Mouse (Mus musculus): ENCODE measurements around the gene Pigu. TPM values are rescaled to one million over a fixed set of nuclear protein-coding genes. Genes with fewer than 3 reads are reported as not detected.

Pigu gene
- 36.9 and 39.9 TPM in 2 replicates for polyA plus RNA-seq (2012; rRNA removed)

DNA sequence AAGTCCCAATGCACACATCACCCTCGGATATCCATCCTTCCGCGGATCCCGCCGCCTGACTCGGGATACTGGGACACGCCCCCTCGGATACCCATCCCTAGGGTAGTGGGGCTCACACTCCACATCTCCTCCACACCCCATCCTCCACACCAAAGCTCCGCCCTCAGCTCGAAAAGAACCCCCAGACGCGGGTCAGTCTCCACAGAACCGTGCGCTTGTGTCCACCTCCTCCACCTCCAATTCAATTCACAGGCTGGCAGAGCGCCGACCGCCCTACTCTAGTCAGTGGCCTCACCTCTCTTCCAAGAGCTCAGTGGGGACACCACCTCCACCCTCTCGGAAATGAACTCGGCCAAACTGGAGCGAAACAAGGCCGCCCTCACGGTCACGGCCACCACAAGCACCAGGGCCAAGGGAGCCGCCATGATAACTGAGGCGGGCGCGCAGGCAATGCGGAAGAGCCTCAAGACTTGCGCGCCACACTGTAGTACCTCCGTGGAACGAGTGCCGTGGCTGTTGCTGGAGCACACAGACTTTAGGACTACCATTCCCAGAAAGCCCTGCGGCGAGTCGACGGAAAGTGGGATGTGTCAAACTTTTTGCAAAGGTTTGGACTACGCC lies at the start of gene Pigu:
TSS of gene Pigu (minus strand) at position 460 of the 621 bp plus-strand sequence.
- Histone ChIP-seq H3K4me1 (ENCODE audit: control insufficient read depth, insufficient read depth, low read length) (no peaks in the 10 kb centered on the region), H3K4me3 (ENCODE audit: insufficient read depth, low read length) (peak within 1 kb of the TSS; percentile 87), H3K27ac (ENCODE audit: insufficient read depth, low read length) (no peak within 1 kb of the TSS)
- TF ChIP-seq CTCF (IDR thresholded peaks at IDR 0.05; ENCODE audit: extremely low read depth, insufficient read depth, low read length) (no peak), POLR2A (IDR thresholded peaks at IDR 0.05; ENCODE audit: extremely low read depth, insufficient read depth, low read length) (peak; percentile 95)

DNA sequence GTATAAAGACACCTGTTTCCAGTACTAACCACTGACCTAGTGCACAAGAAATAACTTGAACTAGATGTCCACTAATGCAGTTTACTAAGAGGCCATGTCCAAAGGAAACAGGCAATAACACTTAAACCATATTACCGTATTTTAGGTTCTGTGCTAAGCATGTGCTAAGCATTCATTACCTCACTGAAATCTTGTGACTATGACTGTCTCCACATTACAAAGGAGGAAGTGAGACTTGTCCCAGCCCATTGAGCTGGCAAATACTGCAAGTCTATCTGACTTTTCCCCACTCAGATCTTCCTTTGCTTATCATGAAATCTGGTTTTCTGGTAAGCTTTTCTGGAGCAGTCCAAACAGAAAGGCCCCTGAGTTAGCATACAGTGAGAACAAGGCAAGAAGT lies 47.4 kb upstream of the Pigu start:
- Histone ChIP-seq H3K4me3 (ENCODE audit: insufficient read depth, low read length) (no peak overlapping the region), H3K27ac (ENCODE audit: insufficient read depth, low read length) (no peak overlapping the region), H3K4me1 (ENCODE audit: control insufficient read depth, insufficient read depth, low read length) (no peaks in the 10 kb centered on the region)
- TF ChIP-seq CTCF (IDR thresholded peaks at IDR 0.05; ENCODE audit: extremely low read depth, insufficient read depth, low read length) (no peak), POLR2A (IDR thresholded peaks at IDR 0.05; ENCODE audit: extremely low read depth, insufficient read depth, low read length) (no peak)

DNA sequence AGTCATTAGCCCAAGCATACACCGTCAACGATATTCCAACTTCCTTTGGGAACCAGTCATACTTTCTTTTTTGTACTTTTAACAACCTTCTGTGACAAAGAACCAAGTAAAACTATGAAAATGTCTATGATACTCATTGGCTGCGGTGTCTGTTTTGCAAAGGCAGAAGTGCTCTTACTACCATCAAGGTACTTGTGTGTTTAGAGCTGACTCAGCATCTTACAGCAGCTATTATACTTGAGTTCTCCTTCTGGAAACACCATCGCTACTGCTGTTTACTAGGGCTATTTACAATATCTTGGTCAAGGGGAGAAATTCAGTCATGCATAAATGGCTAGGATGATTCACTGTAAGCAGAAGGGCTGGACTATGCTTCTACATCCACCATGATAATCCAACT lies 44.7 kb upstream of the Pigu start:
- no peak for TF ChIP-seq CTCF (IDR thresholded peaks at IDR 0.05; ENCODE audit: extremely low read depth, insufficient read depth, low read length)
- TF ChIP-seq POLR2A (IDR thresholded peaks at IDR 0.05; ENCODE audit: extremely low read depth, insufficient read depth, low read length) = no peak

GRCm38 (mm10) chr2:155400276-155400675 lies 43.0 kb upstream of the Pigu start:
- no peak overlapping the region for H3K4me3 ChIP-seq (ENCODE audit: insufficient read depth, low read length)
- no peaks in the 10 kb centered on the region for H3K4me1 ChIP-seq (ENCODE audit: control insufficient read depth, insufficient read depth, low read length)
- TF ChIP-seq POLR2A (IDR thresholded peaks at IDR 0.05; ENCODE audit: extremely low read depth, insufficient read depth, low read length) (no peak), CTCF (IDR thresholded peaks at IDR 0.05; ENCODE audit: extremely low read depth, insufficient read depth, low read length) (no peak)
- H3K27ac ChIP-seq (ENCODE audit: insufficient read depth, low read length) = no peak overlapping the region

More for the DNA sequence above, 44.7 kb upstream of the Pigu start:
- Histone ChIP-seq H3K4me3 (ENCODE audit: insufficient read depth, low read length) (no peak overlapping the region), H3K4me1 (ENCODE audit: control insufficient read depth, insufficient read depth, low read length) (no peaks in the 10 kb centered on the region), H3K27ac (ENCODE audit: insufficient read depth, low read length) (no peak overlapping the region)

- TF ChIP-seq CTCF (IDR thresholded peaks at IDR 0.05; ENCODE audit: extremely low read depth, insufficient read depth, low read length) = no peak
- H3K4me1 ChIP-seq (ENCODE audit: control insufficient read depth, insufficient read depth, low read length) = no peaks in the 10 kb centered on the region
- H3K4me3 ChIP-seq (ENCODE audit: insufficient read depth, low read length) = no peak overlapping the region
- no peak overlapping the region for H3K27ac ChIP-seq (ENCODE audit: insufficient read depth, low read length)
These were observed 37.4 kb upstream of the Pigu start for GRCm38 (mm10) chr2:155394586-155394985.

DNA sequence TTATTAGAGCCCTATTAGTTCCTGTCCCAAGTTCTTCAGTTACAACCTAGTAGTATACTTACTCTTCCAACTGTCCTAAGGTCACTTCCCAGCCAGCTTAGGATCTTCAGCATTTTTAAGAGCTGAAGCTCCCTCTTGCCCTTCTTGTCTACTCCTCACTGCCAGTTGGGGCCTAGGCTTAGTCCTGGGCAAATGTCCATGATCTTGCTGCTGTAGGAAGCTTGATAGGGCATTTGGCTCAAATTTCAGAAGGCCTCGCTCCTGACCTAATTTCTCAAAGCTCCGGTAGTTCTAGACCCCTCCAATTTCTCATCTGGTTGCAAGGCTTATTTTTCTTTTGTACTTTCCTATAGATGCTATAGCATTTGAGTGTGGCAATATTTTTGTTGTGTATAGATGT lies 31.3 kb upstream of the Pigu start:
- TF ChIP-seq POLR2A (IDR thresholded peaks at IDR 0.05; ENCODE audit: extremely low read depth, insufficient read depth, low read length) (no peak), CTCF (IDR thresholded peaks at IDR 0.05; ENCODE audit: extremely low read depth, insufficient read depth, low read length) (no peak)
- no peak overlapping the region for H3K4me3 ChIP-seq (ENCODE audit: insufficient read depth, low read length)
- H3K27ac ChIP-seq (ENCODE audit: insufficient read depth, low read length) = no peak overlapping the region
- H3K4me1 ChIP-seq (ENCODE audit: control insufficient read depth, insufficient read depth, low read length) = peaks cover 4% of the 10 kb centered on the region; the same call in 1 of the 2 replicates

DNA sequence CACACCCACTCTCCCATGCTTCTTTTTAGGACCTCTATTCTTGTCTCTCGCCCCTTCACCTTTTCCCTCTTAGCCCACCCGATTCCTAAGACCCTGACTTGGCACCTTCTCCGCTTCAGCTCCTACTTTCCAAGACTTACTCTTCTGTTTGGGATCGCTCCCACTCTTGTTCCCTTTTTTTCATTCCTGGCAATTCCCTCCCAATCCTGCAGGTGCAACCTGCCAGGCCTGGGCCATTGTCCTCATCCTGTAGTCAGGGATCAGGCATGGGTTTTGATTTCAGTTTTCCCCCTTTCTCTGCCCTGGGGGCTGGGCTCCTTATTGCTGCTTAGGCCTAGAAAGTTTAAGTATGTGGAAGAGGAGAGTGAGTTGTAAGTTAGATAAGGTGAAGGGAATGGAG lies 29.8 kb upstream of the Pigu start:
- Histone ChIP-seq H3K4me1 (ENCODE audit: control insufficient read depth, insufficient read depth, low read length) (peaks cover 9% of the 10 kb centered on the region), H3K4me3 (ENCODE audit: insufficient read depth, low read length) (no peak overlapping the region), H3K27ac (ENCODE audit: insufficient read depth, low read length) (no peak overlapping the region)
- TF ChIP-seq CTCF (IDR thresholded peaks at IDR 0.05; ENCODE audit: extremely low read depth, insufficient read depth, low read length) (no peak), POLR2A (IDR thresholded peaks at IDR 0.05; ENCODE audit: extremely low read depth, insufficient read depth, low read length) (no peak)

DNA sequence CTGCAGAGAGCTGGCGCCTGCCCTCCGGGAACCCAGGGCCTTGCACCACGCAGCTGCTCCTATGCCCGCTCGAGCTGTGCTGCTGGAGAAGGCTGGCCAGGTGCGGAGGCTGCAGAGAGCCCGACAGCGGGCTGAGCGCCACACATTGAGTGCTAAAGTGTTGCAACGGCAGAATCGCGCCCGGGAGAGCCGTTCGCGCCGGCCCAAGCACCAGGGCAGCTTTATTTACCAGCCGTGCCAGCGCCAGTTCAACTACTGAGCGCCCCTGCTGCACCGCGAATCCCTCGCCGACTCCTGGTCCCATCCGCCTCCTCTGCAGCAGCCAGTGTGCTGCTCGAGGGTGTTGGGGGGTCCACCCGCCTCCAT lies 29.3 kb upstream of the Pigu start:
- peaks cover 9% of the 10 kb centered on the region for H3K4me1 ChIP-seq (ENCODE audit: control insufficient read depth, insufficient read depth, low read length)
- no peak overlapping the region; the same call in 1 of the 2 replicates for H3K27ac ChIP-seq (ENCODE audit: insufficient read depth, low read length)
- H3K4me3 ChIP-seq (ENCODE audit: insufficient read depth, low read length) = no peak overlapping the region
- TF ChIP-seq CTCF (IDR thresholded peaks at IDR 0.05; ENCODE audit: extremely low read depth, insufficient read depth, low read length) (no peak), POLR2A (IDR thresholded peaks at IDR 0.05; ENCODE audit: extremely low read depth, insufficient read depth, low read length) (no peak)

- H3K4me3 ChIP-seq (ENCODE audit: insufficient read depth, low read length) = no peak overlapping the region
- peaks cover 9% of the 10 kb centered on the region for H3K4me1 ChIP-seq (ENCODE audit: control insufficient read depth, insufficient read depth, low read length)
- no peak overlapping the region; the same call in 1 of the 2 replicates for H3K27ac ChIP-seq (ENCODE audit: insufficient read depth, low read length)
- TF ChIP-seq POLR2A (IDR thresholded peaks at IDR 0.05; ENCODE audit: extremely low read depth, insufficient read depth, low read length) (no peak), CTCF (IDR thresholded peaks at IDR 0.05; ENCODE audit: extremely low read depth, insufficient read depth, low read length) (no peak)
These were observed 28.7 kb upstream of the Pigu start for GRCm38 (mm10) chr2:155385731-155386533.

DNA sequence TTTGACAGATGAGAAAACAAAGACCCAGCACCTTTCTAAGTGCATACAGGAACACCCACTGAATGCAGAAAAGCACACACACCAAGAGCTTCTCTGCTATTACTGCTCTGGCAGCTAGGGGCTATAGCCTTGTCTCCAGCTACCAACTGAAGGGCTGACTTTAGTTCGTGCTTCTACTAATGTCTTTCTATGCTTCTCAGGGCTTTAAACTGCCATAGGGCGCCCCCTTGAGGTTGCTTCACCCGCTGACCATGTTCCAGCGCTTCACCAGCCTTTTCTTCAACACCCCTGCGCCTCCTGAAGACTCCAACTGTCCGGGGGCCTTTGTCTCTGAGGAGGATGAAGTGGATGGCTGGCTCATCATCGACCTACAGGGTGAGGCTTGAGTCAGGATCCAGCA lies 27.9 kb upstream of the Pigu start:
- peak; percentile 70 for TF ChIP-seq CTCF (IDR thresholded peaks at IDR 0.05; ENCODE audit: extremely low read depth, insufficient read depth, low read length)
- TF ChIP-seq POLR2A (IDR thresholded peaks at IDR 0.05; ENCODE audit: extremely low read depth, insufficient read depth, low read length) = no peak
- no peak overlapping the region for H3K27ac ChIP-seq (ENCODE audit: insufficient read depth, low read length)
- no peak overlapping the region for H3K4me3 ChIP-seq (ENCODE audit: insufficient read depth, low read length)
- H3K4me1 ChIP-seq (ENCODE audit: control insufficient read depth, insufficient read depth, low read length) = peaks cover 9% of the 10 kb centered on the region
